Mouse (Mus musculus): Measurements from ENCODE around the gene Gpatch1.

Gene Gpatch1

GRCm38 (mm10) chr7:35317729-35318609, at the start of gene Gpatch1:
TSS of gene Gpatch1 (minus strand) at chr7:35318440.
- DNase-seq (ENCODE audit: low spot score): peak; percentile 89

- no peak for DNase-seq (ENCODE audit: low spot score)
These were observed 47.1 kb upstream of the Gpatch1 start for GRCm38 (mm10) chr7:35365161-35365910.

DNA sequence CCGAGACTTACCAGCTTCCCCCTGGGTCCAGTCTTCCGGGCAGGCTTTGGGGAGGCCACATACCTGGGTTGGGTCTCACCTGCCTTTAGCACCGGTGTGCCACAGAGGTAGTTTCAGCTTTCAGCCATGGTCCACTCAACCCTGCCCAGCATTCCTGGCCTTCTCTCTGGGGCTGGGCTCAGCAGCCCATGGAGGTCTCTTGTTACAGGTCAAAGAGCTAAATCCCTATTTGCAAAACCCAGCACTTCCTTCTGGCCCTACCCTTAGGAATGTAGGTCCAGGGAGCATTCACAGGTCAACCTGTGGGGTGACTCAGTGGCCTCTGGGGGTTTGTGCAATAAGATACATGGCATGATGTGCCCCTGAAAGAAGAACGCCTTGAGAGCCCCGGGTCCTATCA, 44.6 kb upstream of the Gpatch1 start:
- DNase-seq (ENCODE audit: low spot score): peak; percentile 75

GRCm38 (mm10) chr7:35362253-35362652, 44.0 kb upstream of the Gpatch1 start:
- DNase-seq (ENCODE audit: low spot score): no peak

GRCm38 (mm10) chr7:35357621-35358020, 39.4 kb upstream of the Gpatch1 start:
- DNase-seq (ENCODE audit: low spot score): no peak

GRCm38 (mm10) chr7:35355303-35355872, 37.1 kb upstream of the Gpatch1 start:
- DNase-seq (ENCODE audit: low spot score): peak; percentile 75

- no peak for DNase-seq (ENCODE audit: low spot score)
These were observed 35.1 kb upstream of the Gpatch1 start for GRCm38 (mm10) chr7:35353306-35353705.

GRCm38 (mm10) chr7:35351155-35351554, 32.9 kb upstream of the Gpatch1 start:
- no peak for DNase-seq (ENCODE audit: low spot score)

DNA sequence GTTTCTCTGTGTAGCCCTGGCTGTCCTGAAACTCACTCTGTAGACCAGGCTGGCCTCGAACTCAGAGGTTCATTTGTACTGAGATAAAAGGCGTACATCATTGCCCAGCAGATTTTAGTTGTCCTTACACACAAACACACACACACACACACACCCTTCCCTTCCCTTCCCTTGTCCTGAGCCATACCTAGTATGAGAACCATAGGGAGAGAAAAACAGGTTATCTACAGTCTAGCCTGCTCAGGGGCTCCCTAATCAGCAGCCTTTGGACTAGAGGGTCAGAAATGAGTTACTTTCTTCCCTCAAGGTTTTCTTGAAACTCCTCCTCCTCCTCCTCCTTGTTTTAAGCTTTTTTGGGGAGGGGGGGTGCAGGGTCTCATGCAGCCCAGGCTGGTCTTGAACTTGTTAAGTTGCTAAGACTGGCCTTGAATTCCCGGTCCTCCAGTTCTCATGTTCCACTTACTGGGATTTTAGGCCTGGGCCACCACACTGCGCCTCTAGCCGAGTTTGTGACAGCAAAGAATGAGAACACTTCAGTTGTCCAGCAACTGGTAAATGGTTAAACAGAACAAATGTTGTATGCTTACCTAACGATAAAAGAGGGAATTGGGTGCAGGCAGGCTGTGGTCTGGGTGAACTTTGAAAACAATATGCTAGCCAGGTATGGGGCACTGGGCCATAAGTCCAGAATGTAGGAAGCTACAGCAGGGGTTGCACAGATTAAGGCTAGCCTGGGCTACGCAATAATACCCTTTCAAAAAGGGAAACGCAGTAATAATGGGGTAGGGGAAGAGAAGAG, 31.8 kb upstream of the Gpatch1 start:
- peak; percentile 78 for DNase-seq (ENCODE audit: low spot score)

- no peak for DNase-seq (ENCODE audit: low spot score)
These were observed 30.8 kb upstream of the Gpatch1 start for GRCm38 (mm10) chr7:35349022-35349421.

- no peak for DNase-seq (ENCODE audit: low spot score)
These were observed 29.9 kb upstream of the Gpatch1 start for GRCm38 (mm10) chr7:35347918-35348700.

DNA sequence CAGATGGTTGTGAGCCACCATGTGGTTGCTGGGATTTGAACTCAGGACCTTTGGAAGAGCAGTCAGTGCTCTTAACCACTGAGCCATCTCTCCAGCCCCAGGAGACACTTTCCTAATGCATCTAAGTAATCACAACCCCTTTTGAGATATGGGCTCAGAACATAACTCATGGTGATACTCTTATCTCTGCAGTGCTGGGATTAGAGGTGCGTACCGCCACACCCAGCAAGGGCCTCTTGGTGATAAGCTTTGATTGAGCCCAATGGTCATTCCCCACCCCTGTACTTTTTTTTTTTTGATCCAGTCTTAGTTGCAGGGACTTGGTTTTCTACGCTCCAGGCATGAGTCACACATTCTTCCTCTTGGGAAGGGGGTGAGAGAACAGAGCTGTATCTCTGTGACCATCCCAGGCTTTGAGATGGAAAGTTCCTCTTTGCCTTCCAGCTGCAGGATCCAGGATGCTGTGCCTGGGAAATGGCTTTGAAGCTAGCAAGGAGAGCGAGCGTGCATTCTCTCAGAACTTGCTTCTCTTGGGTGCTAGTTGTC, 26.6 kb upstream of the Gpatch1 start:
- DNase-seq (ENCODE audit: low spot score): no peak

DNA sequence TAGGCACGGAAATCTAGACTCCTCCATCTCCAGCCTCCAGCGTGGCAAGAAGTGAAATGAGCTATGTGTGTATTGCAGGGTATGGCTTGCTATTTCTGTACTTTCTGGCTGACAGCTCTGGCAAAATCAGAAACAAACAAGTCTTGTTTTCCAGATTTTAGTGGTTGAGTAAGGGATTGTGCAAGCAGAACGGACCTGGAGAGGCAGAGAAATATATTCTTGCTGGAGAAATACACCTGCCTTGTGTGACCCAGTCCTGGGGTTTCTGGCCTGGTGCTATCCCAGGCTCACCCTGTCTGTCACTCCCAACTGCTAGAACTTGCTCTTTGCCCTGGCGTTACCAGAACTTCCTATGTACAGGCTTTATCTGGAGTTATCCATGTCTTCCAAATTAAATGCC, 24.3 kb upstream of the Gpatch1 start:
- DNase-seq (ENCODE audit: low spot score): no peak

DNA sequence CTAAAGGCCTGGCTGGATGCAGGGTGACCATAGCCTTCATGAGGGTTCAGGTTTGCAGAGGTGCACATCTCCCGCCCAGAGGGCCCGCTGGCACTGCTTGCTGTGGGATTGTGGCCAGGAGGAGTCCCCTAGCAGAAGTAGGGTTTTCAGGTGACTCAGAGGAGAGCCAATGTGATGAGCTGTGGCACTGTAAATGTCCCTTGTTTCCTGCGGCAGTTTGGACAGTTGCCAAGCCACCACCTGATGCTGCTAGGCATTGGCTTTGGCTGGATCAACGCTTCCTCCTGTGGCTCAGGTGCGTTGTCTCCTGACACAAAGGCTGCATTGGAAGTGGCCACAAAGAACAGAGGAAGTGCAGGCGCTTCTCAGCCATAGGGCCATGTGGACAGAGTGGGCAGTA, 23.0 kb upstream of the Gpatch1 start:
- no peak for DNase-seq (ENCODE audit: low spot score)

DNA sequence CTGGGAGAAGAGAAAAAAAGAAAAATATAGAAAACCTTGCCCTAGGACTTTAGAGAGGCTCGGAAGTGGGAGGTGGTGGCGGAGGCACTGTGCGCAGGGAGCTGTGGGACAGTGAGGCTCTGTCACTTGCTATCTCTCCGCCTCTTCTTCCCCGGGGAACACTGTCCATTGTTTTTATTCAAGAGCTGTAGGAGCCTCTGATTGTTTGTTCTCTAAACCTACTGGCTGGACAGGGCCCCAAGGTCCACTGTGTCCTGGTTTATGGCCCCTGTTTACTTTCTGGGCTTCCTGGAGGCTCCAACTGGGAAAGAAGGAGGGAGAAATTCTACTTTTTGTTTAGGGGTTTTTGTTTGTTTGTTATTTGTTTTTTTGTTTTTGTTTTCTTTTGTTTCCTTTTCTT, 22.0 kb upstream of the Gpatch1 start:
- peak; percentile 42 for DNase-seq (ENCODE audit: low spot score)

DNA sequence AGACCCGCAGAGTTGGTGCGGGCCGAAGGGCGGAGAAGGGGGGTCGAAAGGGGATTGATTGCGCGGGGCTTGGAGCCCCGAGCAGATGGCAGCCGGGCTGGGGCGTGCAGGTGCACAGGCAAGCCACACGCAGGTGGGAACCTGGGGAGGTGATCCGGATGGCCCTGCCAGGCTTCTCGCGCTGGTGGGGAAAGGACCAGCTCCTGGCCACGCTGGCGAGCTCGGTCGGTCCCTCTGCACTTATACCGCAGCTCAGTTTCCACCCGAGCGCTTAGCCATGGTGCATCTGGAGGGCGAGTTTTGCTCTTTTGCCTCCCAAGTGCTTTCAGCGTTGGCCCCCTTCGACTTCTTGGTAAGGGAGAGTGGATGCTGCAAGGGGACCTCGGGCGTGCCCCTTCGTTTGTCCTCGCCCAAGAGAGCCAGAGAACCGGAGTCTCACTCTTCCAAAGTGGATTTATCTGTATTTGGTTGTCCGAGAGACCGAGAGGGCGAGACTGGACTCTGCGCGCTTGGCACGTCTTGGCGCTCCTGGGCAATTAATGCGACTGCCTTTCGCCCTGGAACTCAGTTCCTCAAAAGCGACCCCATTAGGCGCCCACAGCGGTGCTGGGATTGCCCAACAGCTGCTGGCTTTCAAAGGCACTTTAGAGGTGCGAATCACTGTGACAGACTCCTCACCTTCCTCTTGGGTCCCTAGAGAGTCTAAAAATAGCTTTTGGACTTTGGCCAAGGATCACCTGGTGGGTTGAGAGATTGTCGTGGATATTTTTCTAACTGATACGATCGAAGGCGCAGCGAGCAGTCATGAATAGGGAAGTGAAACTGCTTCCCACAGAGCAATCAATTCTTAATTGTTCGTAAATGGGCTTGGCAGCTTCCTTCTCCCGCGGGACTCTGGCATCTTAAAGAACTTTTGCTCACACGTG, 16.6 kb upstream of the Gpatch1 start:
- peak; percentile 74 for DNase-seq (ENCODE audit: low spot score)

DNA sequence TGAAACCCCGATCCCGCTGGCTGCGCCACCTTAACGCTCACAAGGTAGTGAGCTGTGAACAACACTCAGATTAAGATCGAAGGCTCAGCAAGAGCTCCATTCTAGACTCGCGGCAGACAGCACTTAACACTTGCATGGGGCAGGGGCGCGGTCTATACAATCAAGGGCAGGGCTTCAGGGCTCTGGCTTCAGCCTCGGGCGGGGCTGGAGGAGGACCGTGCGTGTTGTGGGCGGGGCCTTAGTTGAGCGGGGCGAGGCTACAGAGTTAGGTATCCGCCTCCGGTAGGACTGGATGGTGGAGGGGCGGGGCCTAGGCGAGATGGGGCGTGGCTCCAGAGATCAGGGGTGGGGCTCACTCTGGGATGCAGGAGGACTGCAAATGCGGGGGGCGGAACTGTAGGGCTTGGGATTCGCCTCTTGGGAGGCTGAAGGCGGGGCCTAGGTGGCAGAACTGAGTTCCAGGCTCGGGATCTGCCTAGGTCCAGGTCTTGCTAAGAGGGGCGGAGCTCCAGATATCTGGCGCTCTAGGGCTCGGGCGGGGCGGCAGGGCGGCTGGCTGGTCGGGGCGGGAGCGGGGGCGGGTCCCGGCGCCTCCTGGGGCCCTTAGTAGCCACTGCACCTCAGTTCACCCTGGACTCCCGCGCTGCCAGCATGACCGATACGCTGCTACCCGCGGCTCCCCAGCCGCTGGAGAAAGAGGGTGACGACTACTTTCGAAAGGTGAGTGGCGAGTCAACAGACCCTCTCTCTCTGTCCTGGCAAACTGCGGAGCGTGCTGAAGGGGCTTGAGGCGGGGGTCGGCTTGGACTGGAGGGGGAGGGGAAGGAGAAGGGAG, 15.7 kb upstream of the Gpatch1 start, which contains the start of gene Rhpn2:
Gene Rhpn2, plus strand, starts transcription at position 479 of the 835 bp plus-strand sequence.
- peak; percentile 100 for DNase-seq (ENCODE audit: low spot score)

DNA sequence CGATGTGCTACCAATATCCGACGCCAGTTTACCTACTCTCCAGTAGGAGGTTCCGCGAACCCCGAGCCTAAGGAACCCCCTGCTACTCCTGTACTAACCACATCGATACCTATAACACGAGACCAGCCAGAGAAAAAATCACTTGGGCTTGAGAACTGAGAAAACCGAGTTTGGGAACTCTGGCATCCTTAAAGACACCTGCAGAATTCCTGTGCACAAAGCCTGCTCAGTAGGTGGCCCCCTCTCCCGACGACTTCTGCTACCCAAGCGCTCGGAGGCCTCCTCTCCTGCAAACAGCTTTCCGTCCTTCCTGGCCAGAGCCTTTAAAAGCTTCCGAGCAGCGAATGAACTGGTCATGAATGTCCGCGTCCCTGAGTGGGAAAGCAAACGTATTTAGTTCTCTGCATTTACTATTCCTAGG, 15.0 kb upstream of the Gpatch1 start:
- DNase-seq (ENCODE audit: low spot score): peak; percentile 77

DNA sequence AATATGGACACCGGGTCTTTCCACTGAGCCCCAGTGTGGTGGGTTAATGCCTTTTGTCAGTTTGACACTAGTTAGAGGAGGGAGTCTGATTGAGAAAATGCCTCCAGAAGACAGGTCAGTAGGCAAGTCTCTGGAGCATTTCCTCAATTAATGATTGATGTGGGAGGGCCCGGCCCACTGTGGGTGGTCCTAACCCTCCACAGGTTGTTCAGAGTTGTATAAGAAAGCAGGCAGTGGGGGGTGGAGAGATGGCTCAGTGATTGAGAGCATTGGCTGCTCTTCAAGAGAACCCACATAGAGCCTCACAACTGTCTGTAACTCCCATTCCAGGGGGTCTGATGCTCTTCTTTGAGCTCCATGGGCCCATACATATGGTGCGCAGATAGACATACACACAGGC, 13.3 kb upstream of the Gpatch1 start:
- DNase-seq (ENCODE audit: low spot score): peak; percentile 68

Measured in yolk sac, embryonic 10.5 days (tissue).